Comparison of ENCODE assay signal across 8 mouse cellular contexts in the genomic region with DNA sequence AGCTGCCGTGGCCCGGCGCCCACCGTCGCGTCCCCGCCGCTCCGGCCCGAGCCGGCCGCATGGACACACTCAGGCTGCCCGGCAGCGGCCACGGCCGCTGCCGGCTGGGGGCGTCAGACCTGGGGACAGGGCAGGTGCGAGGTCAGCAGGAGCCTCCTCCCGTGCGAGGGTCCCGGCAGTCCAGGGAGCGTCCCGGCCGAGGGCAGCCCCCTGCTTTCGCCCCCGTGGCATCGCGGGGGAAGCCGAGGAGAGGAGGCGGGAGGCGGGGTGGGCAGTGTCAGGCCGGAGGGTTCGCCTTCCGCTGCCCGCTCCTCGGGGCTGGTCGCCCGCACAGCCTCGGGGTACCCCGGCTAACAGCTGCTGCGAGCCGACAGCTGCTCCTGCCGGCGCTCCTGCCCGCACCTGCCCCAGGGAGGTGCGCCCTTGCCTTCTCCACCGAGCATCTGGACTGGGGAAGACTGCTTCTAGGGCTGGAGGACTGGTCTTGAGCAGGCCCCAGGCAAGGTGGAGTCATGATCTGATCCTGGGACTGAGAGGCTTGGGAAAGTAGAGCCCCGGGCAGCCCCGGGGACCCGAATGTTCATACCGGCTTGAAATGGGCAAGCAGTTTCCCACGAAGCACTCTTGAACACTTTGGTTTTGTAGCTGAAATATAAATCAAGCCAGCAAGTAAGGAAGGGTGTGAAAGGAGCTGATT. TPM values are rescaled to one million over a fixed set of nuclear protein-coding genes. Genes with fewer than 3 reads are reported as not detected.
A peak's percentile ranks its signal among the peaks of the same experiment; 100 is the strongest.
DNase-seq lines count a peak whose midpoint lies in the region; ATAC-seq and TF ChIP-seq lines count a peak whose summit lies in the region.

No protein-coding gene starts in this region.

- no peak for TF ChIP-seq POLR2A in kidney, adult 2 months (IDR thresholded peaks at IDR 0.05; ENCODE audit: low read depth, low read length)

- 1% methylated on average over 51 of the region's 53 CpGs for WGBS in kidney, adult 2 months
- under 1% methylated on average over 31 of the region's 53 CpGs for WGBS in kidney, embryonic 15.5 days
- under 1% methylated on average over 37 of the region's 53 CpGs for WGBS in lung, embryonic 15.5 days

- H3K4me2 ChIP-seq in kidney, embryonic 15.5 days, result peak overlapping the region; percentile 73
- peak overlapping the region; percentile 69 for H3K4me2 ChIP-seq in lung, embryonic 15.5 days

- peak overlapping the region; percentile 63 for H3K27ac ChIP-seq in kidney, adult 2 months (ENCODE audit: insufficient read depth, low read depth, low read length)
- peak overlapping the region; percentile 48; the same call in 1 of the 2 replicates for H3K27ac ChIP-seq in brown adipose tissue, adult 24 weeks (replicated peaks; ENCODE audit: low read depth, low read length)
- H3K27ac ChIP-seq in kidney, embryonic 15.5 days, result peak overlapping the region; percentile 96
- H3K27ac ChIP-seq in lung, embryonic 15.5 days, result peak overlapping the region; percentile 93

- H3K4me1 ChIP-seq in kidney, adult 2 months (ENCODE audit: control insufficient read depth, insufficient read depth, low read length), result peaks cover 4% of the 10 kb centered on the region
- peaks cover 4% of the 10 kb centered on the region for H3K4me1 ChIP-seq in brown adipose tissue, adult 24 weeks (ENCODE audit: control insufficient read depth, insufficient read depth, insufficient read length, low read length)
- H3K4me1 ChIP-seq in kidney, embryonic 15.5 days, result peaks cover 13% of the 10 kb centered on the region; the same call in 1 of the 2 replicates
- peaks cover 8% of the 10 kb centered on the region; the same call in 1 of the 2 replicates for H3K4me1 ChIP-seq in lung, embryonic 15.5 days

- H3K27me3 ChIP-seq in kidney, adult 2 months (replicated peaks; ENCODE audit: control insufficient read depth, insufficient read depth, low read length), result no peaks in the 10 kb centered on the region
- H3K27me3 ChIP-seq in kidney, embryonic 15.5 days, result no peaks in the 10 kb centered on the region
- no peaks in the 10 kb centered on the region for H3K27me3 ChIP-seq in lung, embryonic 15.5 days

- H3K9ac ChIP-seq in kidney, embryonic 15.5 days, result peak overlapping the region; percentile 97
- peak overlapping the region; percentile 97 for H3K9ac ChIP-seq in lung, embryonic 15.5 days

- peak; percentile 59 for ATAC-seq in frontal cortex, adult (ENCODE audit: low TSS enrichment)
- peak; percentile 89 for ATAC-seq in kidney, embryonic 15.5 days (replicated peaks; ENCODE audit: low FRiP score)
- peak; percentile 86 for ATAC-seq in lung, embryonic 15.5 days (ENCODE audit: borderline replicate concordance, extremely low read depth, low FRiP score, low TSS enrichment)

- peaks cover 1% of the 10 kb centered on the region; the same call in 1 of the 2 replicates for H3K36me3 ChIP-seq in kidney, adult 2 months (ENCODE audit: control insufficient read depth, insufficient read depth, low read length)
- H3K36me3 ChIP-seq in kidney, embryonic 15.5 days, result peaks cover 10% of the 10 kb centered on the region
- no peaks in the 10 kb centered on the region for H3K36me3 ChIP-seq in lung, embryonic 15.5 days

- peak overlapping the region; percentile 98 for H3K4me3 ChIP-seq in kidney, adult 2 months (ENCODE audit: insufficient read depth, low read depth, low read length)
- H3K4me3 ChIP-seq in brown adipose tissue, adult 24 weeks (ENCODE audit: insufficient read depth, low read depth, low read length), result peak overlapping the region; percentile 80
- H3K4me3 ChIP-seq in kidney, embryonic 15.5 days (replicated peaks), result peak overlapping the region; percentile 89
- peak overlapping the region; percentile 97 for H3K4me3 ChIP-seq in lung, embryonic 15.5 days

- peak; percentile 52 for DNase-seq in kidney, adult 2 months
- DNase-seq in kidney, adult 18-20 months, result no peak
- peak; percentile 47 for DNase-seq in ovary, postnatal 14 days (ENCODE audit: low spot score)
- peak; percentile 57 for DNase-seq in thymus, postnatal 25 days

- no peaks in the 10 kb centered on the region for H3K9me3 ChIP-seq in kidney, embryonic 15.5 days (replicated peaks)
- no peaks in the 10 kb centered on the region for H3K9me3 ChIP-seq in lung, embryonic 15.5 days

- TF ChIP-seq CTCF in kidney, adult 2 months (conservative IDR thresholded peaks at IDR 0.05; ENCODE audit: insufficient read depth, insufficient read length, low read depth, low read length), result no peak

RNA-seq across cellular contexts. Expression of gene Gigyf2, which starts 0.5 kb away (rescaled TPM):
- 40.4 and 47.1 TPM in 2 replicates for polyA plus RNA-seq in kidney, adult 2 months (2012; rRNA removed)
- 25.6 and 32.1 TPM in 2 replicates for polyA plus RNA-seq in brown adipose tissue, adult 24 weeks (2012; ENCODE audit: insufficient read depth, insufficient read length, missing spikeins)
- 60.7 and 64.8 TPM in 2 replicates for polyA plus RNA-seq in kidney, embryonic 15.5 days (2015; fragmentation: Nextera tagmentation; extraction: Ambion mirVana)
- 45.3 and 50.6 TPM in 2 replicates for polyA plus RNA-seq in lung, embryonic 15.5 days (2015; fragmentation: Nextera tagmentation; extraction: Ambion mirVana)
